In genomic region chr10:9252120-9252940, GRCm38 (mm10) we compare ENCODE assay signal across 22 mouse cellular contexts.
A peak's percentile ranks its signal among the peaks of the same experiment; 100 is the strongest.
DNase-seq lines count a peak whose midpoint lies in the region; ATAC-seq and TF ChIP-seq lines count a peak whose summit lies in the region.
"Had no signal": no experiment of that assay in that cellular context is flagged by ENCODE, and none has a peak within 500 bp of the region (broad histone marks: within the 10 kb centered on the region; RNA-seq: fewer than 3 reads in every experiment).

No protein-coding gene starts in this region.

- H3K9ac ChIP-seq in midbrain, embryonic 11.5 days (ENCODE audit: low read length) = no peak overlapping the region
- H3K9ac ChIP-seq in hindbrain, embryonic 15.5 days = no peak overlapping the region
- H3K9ac ChIP-seq in midbrain, postnatal 0 days (replicated peaks; ENCODE audit: low read length, poor library complexity, severe bottlenecking) = no peak overlapping the region
- H3K9ac ChIP-seq: embryonic facial prominence, embryonic 12.5 days; limb, embryonic 13.5 days; liver, embryonic 13.5 days; lung, embryonic 14.5 days had no signal

- 38% methylated on average over 7 of the region's 7 CpGs for WGBS in midbrain, embryonic 11.5 days
- 51% methylated on average over 7 of the region's 7 CpGs for WGBS in midbrain, embryonic 10.5 days
- 26% methylated on average over 7 of the region's 7 CpGs for WGBS in hindbrain, embryonic 15.5 days
- WGBS in midbrain, postnatal 0 days = 42% methylated on average over 7 of the region's 7 CpGs

- H3K9me3 ChIP-seq in midbrain, embryonic 11.5 days (ENCODE audit: control insufficient read depth, low read length) = no peaks in the 10 kb centered on the region
- H3K9me3 ChIP-seq in midbrain, embryonic 10.5 days (replicated peaks) = no peaks in the 10 kb centered on the region
- no peaks in the 10 kb centered on the region for H3K9me3 ChIP-seq in hindbrain, embryonic 15.5 days
- no peaks in the 10 kb centered on the region for H3K9me3 ChIP-seq in midbrain, postnatal 0 days (ENCODE audit: low read length)
- H3K9me3 ChIP-seq: embryonic facial prominence, embryonic 12.5 days; heart, embryonic 10.5 days; limb, embryonic 13.5 days; liver, embryonic 13.5 days had no signal

- H3K27ac ChIP-seq in midbrain, embryonic 11.5 days (ENCODE audit: low read depth, low read length) = no peak overlapping the region
- H3K27ac ChIP-seq in midbrain, embryonic 10.5 days (replicated peaks) = no peak overlapping the region
- H3K27ac ChIP-seq in hindbrain, embryonic 15.5 days (replicated peaks) = peak overlapping the region; percentile 34; the same call in 1 of the 2 replicates
- peak overlapping the region; percentile 57; the same call in 1 of the 2 replicates for H3K27ac ChIP-seq in midbrain, postnatal 0 days (ENCODE audit: low read depth, low read length)
- H3K27ac ChIP-seq: embryonic facial prominence, embryonic 12.5 days; heart, embryonic 10.5 days; kidney, postnatal 0 days; limb, embryonic 13.5 days; liver, embryonic 13.5 days had no signal

- H3K36me3 ChIP-seq in midbrain, embryonic 11.5 days (ENCODE audit: control insufficient read depth, insufficient read depth, low read length) = no peaks in the 10 kb centered on the region
- no peaks in the 10 kb centered on the region for H3K36me3 ChIP-seq in midbrain, embryonic 10.5 days
- no peaks in the 10 kb centered on the region for H3K36me3 ChIP-seq in hindbrain, embryonic 15.5 days
- H3K36me3 ChIP-seq in midbrain, postnatal 0 days (ENCODE audit: insufficient read depth, low read length) = no peaks in the 10 kb centered on the region
- H3K36me3 ChIP-seq: embryonic facial prominence, embryonic 12.5 days; G1E; heart, embryonic 10.5 days; limb, embryonic 13.5 days; liver, embryonic 13.5 days had no signal

- peak; percentile 27 for DNase-seq in embryo, embryonic 10.5 days (ENCODE audit: low spot score)
- no peak for DNase-seq in embryo, embryonic 10 days (ENCODE audit: low spot score)
- DNase-seq in midbrain, embryonic 11.5 days (ENCODE audit: low spot score, missing footprints) = peak; percentile 84
- DNase-seq in midbrain, embryonic 10.5 days (ENCODE audit: low spot score) = no peak
- DNase-seq in midbrain, postnatal 0 days (ENCODE audit: low spot score) = no peak
- DNase-seq in adrenal gland, postnatal 4 days (ENCODE audit: low spot score in 2 of 2) = no peak
- DNase-seq: cerebellum, adult 8-10 months; gastrocnemius, postnatal 36 days; kidney, adult 18-20 months; liver, embryonic 13.5 days; lung, postnatal 4 days; right cerebral cortex, postnatal 4 days; thymus, adult 2 months had no signal

- no peak overlapping the region for H3K4me3 ChIP-seq in midbrain, embryonic 11.5 days (ENCODE audit: low read depth, low read length)
- no peak overlapping the region for H3K4me3 ChIP-seq in midbrain, embryonic 10.5 days
- H3K4me3 ChIP-seq in hindbrain, embryonic 15.5 days = no peak overlapping the region
- no peak overlapping the region for H3K4me3 ChIP-seq in midbrain, postnatal 0 days (ENCODE audit: low read depth, low read length)
- H3K4me3 ChIP-seq: embryonic facial prominence, embryonic 12.5 days; erythroblast, embryonic 14.5 days; heart, embryonic 10.5 days; limb, embryonic 13.5 days; liver, embryonic 13.5 days had no signal

- TF ChIP-seq CTCF in midbrain, postnatal 0 days (IDR thresholded peaks at IDR 0.05) = no peak

- H3K4me1 ChIP-seq in midbrain, embryonic 11.5 days (ENCODE audit: control insufficient read depth, insufficient read depth, low read length) = no peaks in the 10 kb centered on the region
- peaks cover 15% of the 10 kb centered on the region for H3K4me1 ChIP-seq in midbrain, embryonic 10.5 days
- H3K4me1 ChIP-seq in hindbrain, embryonic 15.5 days (replicated peaks) = peaks cover 9% of the 10 kb centered on the region; the same call in 1 of the 2 replicates
- H3K4me1 ChIP-seq in midbrain, postnatal 0 days (ENCODE audit: insufficient read depth, low read length) = peaks cover 4% of the 10 kb centered on the region; the same call in 1 of the 2 replicates
- H3K4me1 ChIP-seq: embryonic facial prominence, embryonic 12.5 days; heart, embryonic 10.5 days; limb, embryonic 13.5 days; liver, embryonic 13.5 days had no signal

- H3K27me3 ChIP-seq in midbrain, embryonic 11.5 days (ENCODE audit: control insufficient read depth, insufficient read depth, low read length) = no peaks in the 10 kb centered on the region
- H3K27me3 ChIP-seq in midbrain, embryonic 10.5 days (ENCODE audit: low read depth, poor library complexity, severe bottlenecking) = no peaks in the 10 kb centered on the region
- no peaks in the 10 kb centered on the region for H3K27me3 ChIP-seq in hindbrain, embryonic 15.5 days
- no peaks in the 10 kb centered on the region for H3K27me3 ChIP-seq in midbrain, postnatal 0 days (ENCODE audit: insufficient read depth, low read length)
- H3K27me3 ChIP-seq: embryonic facial prominence, embryonic 12.5 days; limb, embryonic 13.5 days; liver, embryonic 13.5 days had no signal

- no peak overlapping the region for H3K4me2 ChIP-seq in midbrain, embryonic 11.5 days
- H3K4me2 ChIP-seq in hindbrain, embryonic 15.5 days = no peak overlapping the region
- H3K4me2 ChIP-seq in midbrain, postnatal 0 days (ENCODE audit: low read depth, low read length, poor library complexity, severe bottlenecking) = no peak overlapping the region
- H3K4me2 ChIP-seq: embryonic facial prominence, embryonic 12.5 days; limb, embryonic 13.5 days; liver, embryonic 13.5 days; lung, embryonic 14.5 days had no signal

- ATAC-seq in midbrain, embryonic 11.5 days (ENCODE audit: low FRiP score) = no peak
- ATAC-seq in hindbrain, embryonic 15.5 days (ENCODE audit: low FRiP score, low read depth) = no peak
- ATAC-seq in midbrain, postnatal 0 days (ENCODE audit: low FRiP score) = no peak
- ATAC-seq in erythroid progenitor cell, adult 5-6 weeks (replicated peaks; ENCODE audit: low FRiP score, poor library complexity, severe bottlenecking) = no peak

Comparison
In these comparisons a context has a peak if more than half of its experiments do, and no peak if none do; other contexts are left out.
1. DNase-seq: peak in embryo, embryonic 10.5 days (single experiment) and midbrain, embryonic 11.5 days (single experiment); none in embryo, embryonic 10 days (single experiment), midbrain, embryonic 10.5 days (single experiment), midbrain, postnatal 0 days (single experiment) and adrenal gland, postnatal 4 days (0 of 2).
2. H3K27ac ChIP-seq: peak in hindbrain, embryonic 15.5 days (single experiment) and midbrain, postnatal 0 days (single experiment); none in midbrain, embryonic 11.5 days (single experiment) and midbrain, embryonic 10.5 days (single experiment).